Mouse (Mus musculus) heart, embryonic 15.5 days (tissue): ENCODE measurements around the gene Htra3. TPM values are rescaled to one million over a fixed set of nuclear protein-coding genes. Genes with fewer than 3 reads are reported as not detected.

Experiments
- ATAC-seq: fragments of 200-750 bp; cut with Nextera tagmentation; replicated peaks from 2 replicates; pipeline ENCODE4 v1.8.0; 2017; ENCODE audit warnings: low read depth, moderate TSS enrichment; ENCODE audit not compliant: insufficient number of reproducible peaks, insufficient read depth, low FRiP score
- H3K27ac ChIP-seq: fragments of 300-500 bp; sonication (generic); 2 replicates; pipeline ENCODE4 v1.5.1; 2015; ENCODE audit warnings: mild to moderate bottlenecking, inconsistent platforms
- H3K27me3 ChIP-seq: fragments of 300-500 bp; sonication (generic); 2 replicates; pipeline ENCODE4 v1.6.1; 2015; ENCODE audit warnings: inconsistent platforms
- H3K36me3 ChIP-seq: fragments of 300-500 bp; sonication (generic); 2 replicates; pipeline ENCODE4 v1.6.1; 2015; ENCODE audit warnings: mild to moderate bottlenecking, inconsistent platforms
- H3K4me1 ChIP-seq: fragments of 300-500 bp; sonication (generic); replicated peaks from 2 replicates; pipeline ENCODE4 v1.6.1; 2015; ENCODE audit warnings: inconsistent platforms
- H3K4me2 ChIP-seq: fragments of 300-500 bp; sonication (generic); 2 replicates; pipeline ENCODE4 v1.6.1; 2015; ENCODE audit warnings: inconsistent platforms, mild to moderate bottlenecking, moderate library complexity
- H3K4me3 ChIP-seq: fragments of 300-500 bp; sonication (generic); 2 replicates; pipeline ENCODE4 v1.5.1; 2015; ENCODE audit warnings: mild to moderate bottlenecking, inconsistent platforms
- H3K9ac ChIP-seq: fragments of 300-500 bp; sonication (generic); 2 replicates; pipeline ENCODE4 v1.6.1; 2015; ENCODE audit warnings: mild to moderate bottlenecking, inconsistent platforms
- H3K9me3 ChIP-seq: fragments of 300-500 bp; sonication (generic); replicated peaks from 2 replicates; pipeline ENCODE4 v1.6.1; 2016; ENCODE audit warnings: inconsistent platforms
- WGBS: fragments of 180-500 bp; shearing (Covaris S2); methylation state at CpG from one replicate; pipeline ENCODE4 v1.1.7; 2015; ENCODE audit warnings: mixed read lengths; 5-methylcytosine and 5-hydroxymethylcytosine counted together
- polyA plus RNA-seq: library from polyadenylated mRNA; unstranded; fragments of >200 nt; fragmentation: Nextera tagmentation; extraction: Ambion mirVana; gene quantifications from 2 replicates; pipeline ENCODE4 v1.2.1, GENCODE M21; 2015

Htra3 gene
- polyA plus RNA-seq, 1 experiment from 2014 or later = 14.7 TPM

DNA sequence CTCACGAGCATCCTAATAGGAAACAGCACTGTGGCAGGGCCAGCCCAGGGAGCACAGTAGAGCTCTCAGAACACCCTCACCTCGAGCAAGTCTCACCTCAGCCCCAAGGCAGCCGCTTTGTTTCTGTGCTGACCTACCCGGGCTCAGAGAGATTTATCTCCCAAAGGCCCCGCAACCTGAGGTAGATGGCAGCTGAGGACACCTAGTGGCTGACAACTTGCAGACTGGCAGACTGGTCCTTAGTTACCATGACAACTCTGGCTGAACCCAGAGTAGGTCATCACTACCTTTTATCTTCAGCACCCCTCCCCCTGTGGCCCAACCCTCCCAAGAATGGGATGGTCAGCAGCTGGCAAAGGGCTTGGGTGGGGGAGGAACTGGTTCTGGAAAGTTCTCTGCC is 16.2 kb upstream of the Htra3 start:
- WGBS = 38% methylated on average over 5 of the region's 5 CpGs
- H3K9ac ChIP-seq = no peak overlapping the region
- no peaks in the 10 kb centered on the region for H3K9me3 ChIP-seq
- H3K4me3 ChIP-seq = no peak overlapping the region
- peaks cover 6% of the 10 kb centered on the region; the same call in 1 of the 2 replicates for H3K27me3 ChIP-seq
- ATAC-seq = no peak
- H3K27ac ChIP-seq = no peak overlapping the region
- peaks cover 12% of the 10 kb centered on the region for H3K4me1 ChIP-seq
- H3K36me3 ChIP-seq = no peaks in the 10 kb centered on the region
- no peak overlapping the region for H3K4me2 ChIP-seq

DNA sequence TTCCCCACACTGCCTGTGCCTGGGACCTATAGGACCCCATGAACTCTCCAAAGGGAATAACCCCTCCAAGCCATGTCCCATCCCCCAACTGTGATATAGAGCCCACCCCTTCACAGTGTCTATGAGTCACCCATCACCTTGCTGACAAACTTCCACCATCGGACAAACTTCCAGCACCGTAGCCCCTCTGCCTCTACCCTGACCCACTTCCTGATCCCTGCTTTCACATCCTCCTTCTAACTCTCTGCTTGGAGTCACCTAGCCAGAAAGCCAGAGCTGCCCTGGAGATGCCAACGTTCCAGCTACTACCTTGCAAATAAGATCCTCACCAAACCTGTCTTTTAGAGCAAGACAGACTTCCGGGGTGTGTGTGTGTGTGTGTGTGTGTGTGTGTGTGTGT is 14.1 kb upstream of the Htra3 start:
- ATAC-seq = no peak
- Histone ChIP-seq H3K27me3 (peaks cover 3% of the 10 kb centered on the region; the same call in 1 of the 2 replicates), H3K4me3 (no peak overlapping the region), H3K4me2 (no peak overlapping the region), H3K9me3 (no peaks in the 10 kb centered on the region), H3K4me1 (peaks cover 33% of the 10 kb centered on the region), H3K36me3 (no peaks in the 10 kb centered on the region), H3K27ac (no peak overlapping the region), H3K9ac (no peak overlapping the region)
- WGBS = 69% methylated on average over 4 of the region's 4 CpGs

GRCm38 (mm10) chr5:35691246-35691645 is 11.7 kb upstream of the Htra3 start:
- H3K4me2 ChIP-seq = no peak overlapping the region
- no peaks in the 10 kb centered on the region for H3K36me3 ChIP-seq
- 30% methylated on average over 11 of the region's 11 CpGs for WGBS
- H3K27me3 ChIP-seq = peaks cover 3% of the 10 kb centered on the region; the same call in 1 of the 2 replicates
- H3K27ac ChIP-seq = peak overlapping the region; percentile 4; the same call in 1 of the 2 replicates
- ATAC-seq = no peak
- no peak overlapping the region for H3K9ac ChIP-seq
- no peaks in the 10 kb centered on the region for H3K9me3 ChIP-seq
- no peak overlapping the region for H3K4me3 ChIP-seq
- peaks cover 52% of the 10 kb centered on the region for H3K4me1 ChIP-seq

DNA sequence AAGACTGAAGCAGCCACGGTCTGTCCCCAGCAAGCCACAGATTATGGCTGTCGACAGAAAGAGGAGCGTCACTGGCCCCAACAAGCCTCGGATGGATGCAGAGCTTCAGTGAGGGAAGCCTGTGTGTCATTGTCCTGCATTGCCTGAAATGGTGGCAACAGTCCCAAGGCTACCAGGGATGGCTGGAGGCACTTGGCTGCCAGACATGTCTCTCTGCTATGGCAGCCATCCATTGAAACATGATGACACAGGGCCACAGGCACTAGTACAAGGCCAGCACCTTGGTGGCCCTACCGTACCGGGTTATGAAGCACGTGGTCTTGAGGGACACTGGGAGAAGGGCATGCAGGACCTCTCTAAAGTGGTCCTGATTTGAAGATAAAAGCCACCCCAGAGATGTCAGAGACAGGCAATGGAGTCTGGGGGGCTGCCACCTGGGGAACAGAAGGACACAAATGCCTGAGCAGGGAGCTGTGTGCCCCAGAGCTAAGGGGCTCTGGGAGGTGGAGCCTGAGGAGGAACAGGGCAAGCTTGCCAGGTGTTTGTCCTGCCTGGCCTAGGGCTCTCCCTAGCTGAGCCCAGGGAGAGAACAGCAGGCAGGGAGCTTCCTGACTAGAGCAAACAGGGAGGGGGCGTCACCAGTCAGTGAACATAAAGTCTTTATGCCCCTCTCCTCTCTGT is 11.0 kb upstream of the Htra3 start:
- no peak overlapping the region for H3K4me2 ChIP-seq
- no peak overlapping the region for H3K4me3 ChIP-seq
- 69% methylated on average over 8 of the region's 8 CpGs for WGBS
- H3K4me1 ChIP-seq = peaks cover 55% of the 10 kb centered on the region
- H3K9me3 ChIP-seq = no peaks in the 10 kb centered on the region
- H3K36me3 ChIP-seq = no peaks in the 10 kb centered on the region
- H3K27me3 ChIP-seq = peaks cover 3% of the 10 kb centered on the region; the same call in 1 of the 2 replicates
- H3K9ac ChIP-seq = no peak overlapping the region
- ATAC-seq = no peak
- H3K27ac ChIP-seq = no peak overlapping the region

GRCm38 (mm10) chr5:35689374-35689773 is 9.8 kb upstream of the Htra3 start:
- Histone ChIP-seq H3K4me3 (no peak overlapping the region), H3K27me3 (peaks cover 3% of the 10 kb centered on the region; the same call in 1 of the 2 replicates), H3K4me2 (no peak overlapping the region), H3K27ac (no peak overlapping the region), H3K9me3 (no peaks in the 10 kb centered on the region), H3K36me3 (no peaks in the 10 kb centered on the region), H3K9ac (no peak overlapping the region), H3K4me1 (peaks cover 61% of the 10 kb centered on the region)
- no peak for ATAC-seq

DNA sequence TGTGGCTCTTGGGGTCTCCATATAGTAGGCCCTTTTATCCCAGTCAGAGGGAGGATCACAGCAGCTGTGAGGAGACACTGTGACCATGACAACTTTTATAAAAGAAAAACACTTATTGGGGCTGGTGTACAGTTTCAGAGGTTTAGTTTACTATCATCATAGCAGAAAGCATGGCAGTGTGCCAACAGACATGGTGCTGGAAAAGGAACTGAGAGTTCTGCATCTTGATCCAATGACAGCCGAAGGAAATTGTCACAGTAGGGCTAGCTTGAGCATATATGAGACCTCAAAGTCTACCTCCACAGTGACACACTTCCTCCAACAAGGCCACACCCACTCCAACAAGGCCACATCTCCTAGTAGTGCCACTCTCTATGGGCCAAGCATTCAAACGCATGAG is 9.3 kb upstream of the Htra3 start:
- H3K27me3 ChIP-seq = 0 out of 2 replicates have a peak, but pooled peaks cover 3% of the 10 kb centered on the region
- no peak overlapping the region for H3K4me3 ChIP-seq
- H3K4me2 ChIP-seq = no peak overlapping the region
- no peaks in the 10 kb centered on the region for H3K36me3 ChIP-seq
- no peak overlapping the region for H3K9ac ChIP-seq
- WGBS = 67% methylated on average over 2 of the region's 2 CpGs
- no peaks in the 10 kb centered on the region for H3K9me3 ChIP-seq
- peaks cover 65% of the 10 kb centered on the region for H3K4me1 ChIP-seq
- H3K27ac ChIP-seq = no peak overlapping the region
- ATAC-seq = no peak

DNA sequence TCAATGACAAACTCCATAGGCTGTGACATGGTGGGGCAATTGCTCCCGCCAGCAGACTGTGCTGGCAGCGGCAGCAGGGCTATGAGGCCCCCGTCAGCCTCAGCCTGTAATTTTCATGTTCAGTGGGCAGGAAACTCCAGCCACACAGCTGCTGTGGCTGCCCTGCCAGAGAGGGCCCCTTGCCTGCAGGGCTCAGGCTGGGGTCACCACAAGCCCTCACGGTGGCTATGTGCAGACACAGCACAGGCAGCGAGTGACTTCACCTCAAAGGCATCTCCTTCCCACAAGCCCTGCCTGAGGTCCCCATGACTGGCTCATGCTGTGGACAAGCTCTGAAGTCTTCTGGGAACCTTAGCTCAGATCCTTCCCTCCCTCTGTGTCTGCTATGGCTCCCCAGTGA is 7.5 kb upstream of the Htra3 start:
- peak overlapping the region; percentile 60 for H3K27ac ChIP-seq
- H3K9ac ChIP-seq = no peak overlapping the region
- H3K4me3 ChIP-seq = no peak overlapping the region
- H3K27me3 ChIP-seq = no peaks in the 10 kb centered on the region
- peak; percentile 69 for ATAC-seq
- H3K4me2 ChIP-seq = no peak overlapping the region
- peaks cover 65% of the 10 kb centered on the region for H3K4me1 ChIP-seq
- no peaks in the 10 kb centered on the region for H3K36me3 ChIP-seq
- 20% methylated on average over 5 of the region's 5 CpGs for WGBS
- H3K9me3 ChIP-seq = no peaks in the 10 kb centered on the region

DNA sequence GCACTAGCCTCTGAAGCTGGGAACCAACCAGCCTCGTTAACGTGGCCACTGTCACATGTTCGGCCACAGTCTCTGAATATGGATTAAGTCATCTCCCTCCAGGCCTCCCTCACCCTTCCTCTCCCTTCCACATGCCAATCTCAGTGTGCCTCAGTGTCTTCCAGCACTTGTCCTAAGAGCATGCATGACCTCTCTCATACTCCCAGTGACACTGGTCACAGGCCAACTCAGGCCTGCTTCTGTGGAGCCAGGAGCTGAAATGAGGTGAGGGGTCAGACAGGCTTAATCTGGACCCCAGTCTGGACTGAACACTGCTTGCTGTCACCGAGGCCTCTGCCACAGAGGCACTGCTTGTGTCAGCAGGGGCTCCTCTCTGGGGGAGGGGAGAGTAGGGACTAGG is 6.8 kb upstream of the Htra3 start:
- no peak for ATAC-seq
- Histone ChIP-seq H3K9me3 (no peaks in the 10 kb centered on the region), H3K4me3 (no peak overlapping the region), H3K4me1 (peaks cover 58% of the 10 kb centered on the region), H3K36me3 (no peaks in the 10 kb centered on the region), H3K9ac (no peak overlapping the region), H3K27ac (0 out of 2 replicates have a peak overlapping the region, but pooled peaks have one; percentile 60), H3K4me2 (no peak overlapping the region), H3K27me3 (no peaks in the 10 kb centered on the region)
- WGBS = 67% methylated on average over 4 of the region's 4 CpGs

GRCm38 (mm10) chr5:35685079-35685478 is 5.5 kb upstream of the Htra3 start:
- Histone ChIP-seq H3K9ac (no peak overlapping the region), H3K4me3 (no peak overlapping the region), H3K36me3 (no peaks in the 10 kb centered on the region), H3K9me3 (no peaks in the 10 kb centered on the region), H3K4me2 (no peak overlapping the region), H3K4me1 (peaks cover 45% of the 10 kb centered on the region), H3K27ac (no peak overlapping the region), H3K27me3 (peaks cover 8% of the 10 kb centered on the region)
- WGBS = 43% methylated on average over 3 of the region's 3 CpGs
- ATAC-seq = no peak

DNA sequence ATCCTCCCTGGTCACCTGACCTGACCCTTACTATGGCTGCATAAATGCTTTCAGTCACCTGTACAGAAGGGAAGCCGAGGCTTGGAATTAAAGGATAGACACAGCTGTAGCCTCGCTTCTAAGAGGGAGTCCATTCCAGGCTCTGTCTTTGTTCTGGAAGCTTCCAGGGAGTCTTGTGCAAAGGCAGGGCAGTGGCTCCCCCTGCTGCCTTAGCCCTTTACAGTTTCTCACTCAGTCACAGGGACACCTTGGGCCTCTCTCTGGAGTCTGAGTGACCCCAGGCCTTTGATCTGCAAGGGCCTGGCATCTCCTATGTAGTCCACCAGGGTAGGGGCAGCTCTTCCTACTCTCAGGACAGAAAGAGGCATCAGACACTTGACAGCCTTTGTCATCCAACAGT is 1.4 kb upstream of the Htra3 start:
- peaks cover 42% of the 10 kb centered on the region for H3K27me3 ChIP-seq
- ATAC-seq = no peak
- no peak overlapping the region for H3K4me2 ChIP-seq
- H3K9ac ChIP-seq = no peak overlapping the region
- no peaks in the 10 kb centered on the region for H3K9me3 ChIP-seq
- H3K36me3 ChIP-seq = no peaks in the 10 kb centered on the region
- WGBS = 51% methylated on average over 2 of the region's 2 CpGs
- no peak overlapping the region for H3K27ac ChIP-seq
- peaks cover 21% of the 10 kb centered on the region for H3K4me1 ChIP-seq
- no peak overlapping the region for H3K4me3 ChIP-seq

GRCm38 (mm10) chr5:35676964-35677363 is 2.6 kb downstream of the Htra3 start:
- Histone ChIP-seq H3K27me3 (peaks cover 42% of the 10 kb centered on the region), H3K4me3 (no peak overlapping the region), H3K36me3 (no peaks in the 10 kb centered on the region), H3K4me2 (no peak overlapping the region), H3K4me1 (peaks cover 38% of the 10 kb centered on the region), H3K9ac (no peak overlapping the region), H3K9me3 (no peaks in the 10 kb centered on the region), H3K27ac (no peak overlapping the region)
- 80% methylated on average over 7 of the region's 7 CpGs for WGBS
- ATAC-seq = no peak

DNA sequence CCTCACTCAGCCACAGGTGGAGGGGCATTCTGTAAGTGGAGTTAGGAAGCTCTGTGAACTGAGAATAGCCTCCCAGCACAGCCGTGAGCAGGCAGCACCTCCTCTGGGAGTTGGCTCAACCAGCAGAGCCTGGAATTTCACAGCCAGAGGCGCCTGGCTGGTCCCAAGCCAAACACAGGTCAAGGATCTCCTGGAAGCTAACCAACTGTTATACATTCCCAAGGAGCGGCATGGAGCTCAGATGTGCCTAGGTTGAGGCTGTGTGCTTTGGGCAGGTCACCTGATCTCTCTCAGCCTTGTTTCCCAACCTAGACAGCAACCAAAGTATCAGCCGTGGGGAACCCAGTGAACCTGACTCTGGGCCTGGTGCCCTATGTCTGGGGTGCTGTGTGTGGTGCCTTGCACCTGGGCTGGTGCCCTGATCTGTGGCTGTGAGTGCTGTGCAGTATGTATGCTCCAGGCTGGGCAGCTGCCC is 5.5 kb downstream of the Htra3 start:
- 0 out of 2 replicates have a peak overlapping the region, but pooled peaks have one; percentile 12 for H3K9ac ChIP-seq
- WGBS = 13% methylated on average over 4 of the region's 4 CpGs

More for the DNA sequence above, 5.5 kb downstream of the Htra3 start:
- peaks cover 24% of the 10 kb centered on the region for H3K27me3 ChIP-seq
- ATAC-seq = peak; percentile 54
- H3K9me3 ChIP-seq = no peaks in the 10 kb centered on the region
- no peak overlapping the region for H3K4me3 ChIP-seq
- peak overlapping the region; percentile 75 for H3K27ac ChIP-seq
- no peaks in the 10 kb centered on the region for H3K36me3 ChIP-seq
- H3K4me2 ChIP-seq = no peak overlapping the region; the same call in 1 of the 2 replicates
- peaks cover 61% of the 10 kb centered on the region for H3K4me1 ChIP-seq
